Mouse (Mus musculus) intestine, embryonic 14.5 days (tissue): ENCODE data around the gene Sorbs2. TPM values are rescaled to one million over a fixed set of nuclear protein-coding genes. Genes with fewer than 3 reads are reported as not detected.

Source experiments
- ATAC-seq: fragments of 200-750 bp; cut with Nextera tagmentation; replicated peaks from 2 replicates; pipeline ENCODE4 v1.8.0; 2017; ENCODE audit warnings: low read depth, moderate number of reproducible peaks, moderate TSS enrichment, moderate library complexity; ENCODE audit not compliant: low FRiP score, low TSS enrichment
- DNase-seq: peaks from one replicate; pipeline ENCODE4 v3.0.0-alpha.2; 2018; ENCODE audit warnings: low spot score
- H3K27ac ChIP-seq: fragments of 300-500 bp; sonication (generic); 2 replicates; pipeline ENCODE4 v1.5.1; 2014; ENCODE audit warnings: low read depth, mild to moderate bottlenecking, control low read depth
- H3K27me3 ChIP-seq: fragments of 300-500 bp; sonication (generic); replicated peaks from 2 replicates; pipeline ENCODE4 v1.6.1; 2014; ENCODE audit warnings: low read length, control low read depth; ENCODE audit not compliant: control insufficient read depth, insufficient read depth
- H3K36me3 ChIP-seq: fragments of 300-500 bp; sonication (generic); 2 replicates; pipeline ENCODE4 v1.6.1; 2014; ENCODE audit warnings: low read length, control low read depth; ENCODE audit not compliant: control insufficient read depth, insufficient read depth
- H3K4me1 ChIP-seq: fragments of 300-500 bp; sonication (generic); replicated peaks from 2 replicates; pipeline ENCODE4 v1.6.1; 2014; ENCODE audit warnings: low read length, control low read depth, mixed read lengths; ENCODE audit not compliant: control insufficient read depth, insufficient read depth
- H3K4me2 ChIP-seq: fragments of 300-500 bp; sonication (generic); 2 replicates; pipeline ENCODE4 v1.6.1; 2014; ENCODE audit warnings: low read length
- H3K4me3 ChIP-seq: fragments of 300-500 bp; sonication (generic); 2 replicates; pipeline ENCODE4 v1.5.1; 2014; ENCODE audit warnings: low read depth, low read length, control low read depth, mixed read lengths
- H3K9ac ChIP-seq: fragments of 300-500 bp; sonication (generic); 2 replicates; pipeline ENCODE4 v1.6.1; 2014; ENCODE audit warnings: mild to moderate bottlenecking, low read length
- H3K9me3 ChIP-seq: fragments of 300-500 bp; sonication (generic); 2 replicates; pipeline ENCODE4 v1.6.1; 2016; ENCODE audit warnings: low read length, control low read depth; ENCODE audit not compliant: control insufficient read depth
- WGBS: fragments of 180-500 bp; shearing (Covaris S2); extraction: QIAGEN DNeasy Blood & Tissue Kit; methylation state at CpG from one replicate; pipeline ENCODE4 v1.1.7; 2014; 5-methylcytosine and 5-hydroxymethylcytosine counted together
- polyA plus RNA-seq: library from polyadenylated mRNA; unstranded; fragments of >200 nt; fragmentation: Nextera tagmentation; extraction: Ambion mirVana; gene quantifications from 2 replicates; pipeline ENCODE4 v1.2.1, GENCODE M21; 2014

Gene Sorbs2
- polyA plus RNA-seq, 1 experiment from 2014 or later, result 31.4 TPM

DNA sequence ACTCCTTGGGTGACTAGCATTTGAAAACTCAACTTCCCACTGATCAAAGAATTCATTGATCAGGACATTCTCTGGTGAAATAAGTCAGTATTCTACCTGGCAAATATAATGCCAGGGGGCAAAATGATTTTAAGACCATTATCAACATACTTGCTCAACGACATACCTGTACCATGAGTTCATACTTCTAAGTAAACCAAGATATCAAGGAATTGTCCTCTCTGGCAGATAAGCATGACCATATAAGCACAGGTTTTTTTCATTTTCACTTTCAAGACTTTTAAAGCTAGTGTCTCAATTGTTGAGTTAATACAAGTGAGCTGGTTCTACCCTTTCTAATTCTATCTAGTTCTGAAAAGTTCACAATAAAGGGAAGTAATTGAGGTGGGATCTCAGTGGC, 130.2 kb downstream of the Sorbs2 start:
- Histone ChIP-seq H3K36me3 (no peaks in the 10 kb centered on the region), H3K9me3 (no peaks in the 10 kb centered on the region), H3K9ac (no peak overlapping the region), H3K4me3 (no peak overlapping the region), H3K4me2 (no peak overlapping the region), H3K4me1 (no peaks in the 10 kb centered on the region), H3K27ac (no peak overlapping the region), H3K27me3 (no peaks in the 10 kb centered on the region)
- 69% methylated on average over 1 of the region's 1 CpGs for WGBS
- no peak for DNase-seq
- ATAC-seq, result no peak

DNA sequence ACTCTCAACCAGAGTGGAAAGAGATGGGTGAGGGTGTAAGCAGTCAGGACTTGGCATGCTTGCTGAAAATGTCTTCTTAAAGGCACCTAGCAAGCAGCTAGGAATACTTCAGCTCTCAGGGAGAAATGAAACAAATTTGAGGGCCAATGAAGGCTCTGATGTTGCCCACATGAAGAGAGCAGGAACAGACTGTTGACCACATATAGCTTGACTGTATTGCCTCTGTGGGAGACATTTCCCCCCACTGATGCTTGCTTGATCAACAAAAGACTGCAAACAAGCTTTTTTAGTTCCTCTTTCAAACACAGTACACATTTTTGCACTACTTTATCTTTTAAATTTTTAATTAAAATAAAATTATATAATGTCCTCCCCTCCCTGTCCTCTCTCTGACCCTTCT, 131.9 kb downstream of the Sorbs2 start:
- H3K4me2 ChIP-seq, result no peak overlapping the region
- H3K9me3 ChIP-seq, result no peaks in the 10 kb centered on the region
- H3K4me3 ChIP-seq, result no peak overlapping the region
- no peak for DNase-seq
- H3K36me3 ChIP-seq, result no peaks in the 10 kb centered on the region
- no peaks in the 10 kb centered on the region for H3K27me3 ChIP-seq
- no peak overlapping the region for H3K27ac ChIP-seq
- no peak overlapping the region for H3K9ac ChIP-seq
- ATAC-seq, result no peak
- no peaks in the 10 kb centered on the region for H3K4me1 ChIP-seq

DNA sequence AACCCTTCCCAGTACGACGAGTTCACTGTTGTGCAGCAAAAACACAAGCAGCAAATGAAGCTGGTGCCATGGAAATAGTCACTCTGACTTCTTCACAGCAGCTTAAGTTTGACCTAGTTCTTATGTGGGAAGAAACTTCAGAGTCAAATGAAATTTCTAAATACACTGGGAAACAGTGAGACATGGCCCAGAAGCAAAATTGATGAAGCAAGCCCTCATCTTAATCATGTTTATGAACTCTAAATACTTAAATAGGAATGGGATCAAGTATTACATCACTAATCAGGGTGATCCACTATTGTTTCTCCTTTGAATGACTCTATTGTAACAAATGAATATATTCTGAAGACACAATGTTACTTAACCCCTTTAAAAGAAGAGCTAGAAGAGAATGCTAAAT, 137.1 kb downstream of the Sorbs2 start:
- H3K4me3 ChIP-seq, result no peak overlapping the region
- no peaks in the 10 kb centered on the region for H3K9me3 ChIP-seq
- no peak overlapping the region for H3K9ac ChIP-seq
- no peak for DNase-seq
- H3K4me1 ChIP-seq, result no peaks in the 10 kb centered on the region
- H3K36me3 ChIP-seq, result no peaks in the 10 kb centered on the region
- no peak for ATAC-seq
- no peak overlapping the region for H3K4me2 ChIP-seq
- no peaks in the 10 kb centered on the region for H3K27me3 ChIP-seq
- 76% methylated on average over 2 of the region's 2 CpGs for WGBS
- H3K27ac ChIP-seq, result no peak overlapping the region

DNA sequence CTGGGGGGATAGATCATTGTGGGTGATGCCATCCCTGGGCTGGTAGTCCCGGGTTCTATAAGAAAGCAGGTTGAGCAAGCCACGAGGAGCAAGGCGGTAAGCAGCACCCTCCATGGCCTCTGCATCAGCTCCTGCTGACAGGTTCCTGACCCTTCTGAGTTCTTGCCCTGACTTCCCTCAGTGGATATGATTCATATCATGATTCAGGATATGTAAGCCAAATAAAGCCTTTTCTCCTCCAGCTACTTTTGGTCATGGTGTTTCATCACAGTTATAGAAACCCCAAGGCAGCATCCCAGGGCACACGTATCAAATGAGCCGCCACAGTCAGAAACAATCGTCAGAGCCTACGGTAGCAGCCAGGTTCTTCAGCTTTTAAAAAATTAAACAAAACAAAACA, 141.5 kb downstream of the Sorbs2 start:
- no peak overlapping the region for H3K9ac ChIP-seq
- DNase-seq (no peak), ATAC-seq (no peak)
- H3K27me3 ChIP-seq, result no peaks in the 10 kb centered on the region
- 89% methylated on average over 7 of the region's 7 CpGs for WGBS
- no peak overlapping the region for H3K4me2 ChIP-seq
- no peaks in the 10 kb centered on the region for H3K4me1 ChIP-seq
- H3K27ac ChIP-seq, result no peak overlapping the region
- no peaks in the 10 kb centered on the region for H3K9me3 ChIP-seq
- no peaks in the 10 kb centered on the region for H3K36me3 ChIP-seq
- no peak overlapping the region for H3K4me3 ChIP-seq

DNA sequence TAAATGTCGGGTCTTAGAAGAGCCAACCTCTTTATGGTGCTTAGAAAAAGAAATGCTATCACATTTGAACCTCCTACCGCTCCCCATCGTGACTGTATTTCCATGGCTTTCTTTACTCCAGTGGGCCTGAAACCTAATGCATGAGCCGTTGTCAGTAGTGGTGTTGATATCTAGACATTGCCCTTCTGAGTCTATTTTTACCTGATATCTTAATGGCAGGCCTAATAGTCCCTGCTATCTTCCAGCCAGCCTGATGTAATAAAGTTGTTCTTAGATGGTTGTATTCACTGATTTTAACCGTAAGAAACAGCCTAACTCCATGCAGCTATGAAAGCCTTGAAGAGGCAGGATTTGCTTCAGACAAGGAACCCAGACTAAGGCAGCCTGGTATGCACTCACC, 142.4 kb downstream of the Sorbs2 start:
- Histone ChIP-seq H3K4me1 (no peaks in the 10 kb centered on the region), H3K9ac (no peak overlapping the region), H3K36me3 (no peaks in the 10 kb centered on the region), H3K27ac (no peak overlapping the region), H3K9me3 (no peaks in the 10 kb centered on the region), H3K4me3 (no peak overlapping the region), H3K27me3 (no peaks in the 10 kb centered on the region), H3K4me2 (no peak overlapping the region)
- WGBS, result 70% methylated on average over 5 of the region's 5 CpGs
- no peak for DNase-seq
- ATAC-seq, result no peak

DNA sequence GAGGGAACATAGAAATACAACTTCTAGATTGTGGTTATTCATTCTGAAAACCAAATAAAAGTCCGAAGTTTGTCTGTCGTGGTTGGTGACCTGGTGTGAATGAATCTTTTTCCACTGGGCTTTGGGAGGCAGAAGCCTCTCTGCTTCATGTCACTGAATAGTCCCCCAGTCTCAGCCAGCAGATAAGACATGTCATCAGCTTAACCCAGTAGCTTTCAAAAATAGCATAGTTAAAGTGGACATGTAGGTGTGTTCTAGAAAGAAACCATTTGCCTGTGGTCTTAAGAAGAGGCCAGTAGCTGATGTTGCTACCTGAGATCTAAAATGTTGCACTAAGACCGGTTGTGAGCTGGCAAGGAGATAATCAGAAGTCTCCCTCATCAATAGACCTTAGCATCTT, 150.4 kb downstream of the Sorbs2 start:
- Histone ChIP-seq H3K27ac (no peak overlapping the region), H3K4me2 (no peak overlapping the region), H3K9ac (no peak overlapping the region), H3K4me1 (0 out of 2 replicates have a peak, but pooled peaks cover 6% of the 10 kb centered on the region), H3K9me3 (no peaks in the 10 kb centered on the region), H3K27me3 (no peaks in the 10 kb centered on the region), H3K4me3 (no peak overlapping the region), H3K36me3 (no peaks in the 10 kb centered on the region)
- DNase-seq, result no peak
- WGBS, result 64% methylated on average over 3 of the region's 3 CpGs
- no peak for ATAC-seq

DNA sequence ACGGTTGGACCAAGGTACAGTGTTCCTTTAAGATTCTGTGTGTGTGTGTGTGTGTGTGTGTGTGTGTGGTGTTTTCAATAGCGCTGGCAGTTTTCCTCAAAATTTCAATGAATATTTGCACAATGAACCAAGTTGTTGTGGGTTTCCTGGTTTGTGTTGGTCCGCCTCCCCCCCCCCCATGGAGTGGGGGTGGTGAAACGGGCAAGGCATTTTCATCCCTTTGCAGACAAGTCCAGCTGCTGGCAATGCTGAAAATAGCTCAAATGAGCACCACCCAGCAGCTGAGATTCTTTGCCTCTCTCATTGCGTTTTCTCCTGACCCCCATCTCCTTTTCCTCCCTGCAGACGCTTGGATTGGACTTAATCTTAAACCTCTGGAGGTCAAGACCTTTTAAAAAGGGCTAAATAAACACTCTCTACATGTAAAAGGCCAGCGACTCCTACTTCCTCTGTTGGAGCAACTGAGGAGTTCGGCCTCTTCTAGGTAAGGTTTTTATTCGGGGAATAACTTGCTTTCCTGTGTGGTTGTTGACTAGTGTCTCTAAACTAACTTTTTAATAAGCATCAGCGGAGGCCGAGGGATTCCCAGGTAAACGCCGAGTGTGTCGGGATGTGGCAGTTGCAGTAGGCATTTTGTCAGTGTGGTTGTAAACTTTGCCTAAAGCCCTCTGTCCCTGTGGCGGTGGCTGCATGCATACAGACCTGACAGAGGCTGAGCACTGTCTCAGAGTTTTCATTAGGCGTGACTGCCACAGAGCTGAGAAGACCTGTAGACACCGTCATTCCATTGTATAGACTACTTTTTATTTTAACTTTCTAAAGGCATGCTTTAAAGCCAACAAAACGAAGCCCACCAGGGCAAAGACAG, 151.1 kb downstream of the Sorbs2 start:
- Histone ChIP-seq H3K9ac (no peak overlapping the region), H3K36me3 (no peaks in the 10 kb centered on the region), H3K4me3 (no peak overlapping the region), H3K27ac (peak overlapping the region; percentile 10; the same call in 1 of the 2 replicates), H3K4me1 (0 out of 2 replicates have a peak, but pooled peaks cover 6% of the 10 kb centered on the region), H3K27me3 (no peaks in the 10 kb centered on the region), H3K4me2 (peak overlapping the region; percentile 16), H3K9me3 (no peaks in the 10 kb centered on the region)
- DNase-seq (peak; percentile 55), ATAC-seq (peak; percentile 43; the same call in 1 of the 2 replicates)
- WGBS, result 22% methylated on average over 18 of the region's 18 CpGs

DNA sequence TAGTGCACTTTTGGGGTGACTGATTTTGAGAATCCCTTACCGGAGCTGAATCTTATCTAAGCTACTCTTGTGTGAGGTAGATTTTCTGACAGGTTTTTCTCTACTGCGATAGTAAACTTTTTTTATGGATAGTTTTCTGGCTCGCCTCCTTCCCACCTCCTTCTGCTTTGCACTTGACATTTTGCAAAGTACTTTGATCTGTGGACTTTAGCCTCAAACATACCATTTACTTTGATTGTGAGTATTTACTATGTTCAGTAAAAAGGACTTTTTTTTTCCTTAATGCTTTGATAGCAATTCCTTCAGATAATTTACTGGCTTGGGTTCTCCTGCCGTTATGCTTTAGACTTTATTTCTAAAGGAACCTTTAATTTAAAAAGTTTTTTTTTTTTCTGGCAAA, 151.9 kb downstream of the Sorbs2 start:
- Histone ChIP-seq H3K36me3 (no peaks in the 10 kb centered on the region), H3K9me3 (no peaks in the 10 kb centered on the region), H3K27me3 (no peaks in the 10 kb centered on the region), H3K4me3 (no peak overlapping the region), H3K4me1 (0 out of 2 replicates have a peak, but pooled peaks cover 6% of the 10 kb centered on the region), H3K4me2 (peak overlapping the region; percentile 16), H3K27ac (peak overlapping the region; percentile 10; the same call in 1 of the 2 replicates), H3K9ac (no peak overlapping the region)
- no peak for DNase-seq
- 51% methylated on average over 4 of the region's 4 CpGs for WGBS
- no peak; the same call in 1 of the 2 replicates for ATAC-seq

DNA sequence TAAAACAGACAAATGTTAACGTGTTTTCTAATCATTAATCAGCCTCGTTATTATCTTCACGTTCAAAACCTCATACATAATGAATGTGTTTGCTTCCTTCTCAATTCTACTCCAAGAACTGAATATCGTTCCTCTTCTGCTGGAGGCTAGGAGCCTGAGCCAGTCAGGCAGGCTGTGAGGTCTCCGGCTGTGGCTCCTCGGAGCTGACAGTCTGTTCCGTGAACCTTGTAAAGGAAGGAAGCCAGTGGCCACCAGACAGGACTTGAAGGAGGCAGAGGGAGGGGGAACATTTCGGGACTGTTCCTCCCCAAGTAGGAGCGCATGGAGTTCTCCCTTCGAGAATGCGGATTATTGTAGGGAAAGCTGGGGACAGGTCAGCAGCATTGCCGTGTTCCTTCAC, 153.0 kb downstream of the Sorbs2 start:
- 51% methylated on average over 12 of the region's 12 CpGs for WGBS
- H3K36me3 ChIP-seq, result no peaks in the 10 kb centered on the region
- no peak overlapping the region for H3K9ac ChIP-seq
- H3K27me3 ChIP-seq, result no peaks in the 10 kb centered on the region
- ATAC-seq, result no peak
- H3K27ac ChIP-seq, result no peak overlapping the region
- no peak for DNase-seq
- no peaks in the 10 kb centered on the region for H3K9me3 ChIP-seq
- H3K4me2 ChIP-seq, result no peak overlapping the region
- H3K4me1 ChIP-seq, result 0 out of 2 replicates have a peak, but pooled peaks cover 6% of the 10 kb centered on the region
- no peak overlapping the region for H3K4me3 ChIP-seq
